Mouse (Mus musculus) liver, adult 2 months (tissue): ENCODE measurements around the gene Cpn1.

Experiments used
- CTCF ChIP-seq: fragments of 200-500 bp; IDR thresholded peaks from 2 replicates; pipeline ENCODE4 v1.5.1; 2011; ENCODE audit warnings: low read depth, low read length, control low read depth
- POLR2A ChIP-seq: fragments of 200-500 bp; IDR thresholded peaks from 2 replicates; pipeline ENCODE4 v1.6.1; 2011; ENCODE audit warnings: low read length, control low read depth; ENCODE audit not compliant: insufficient read depth; ENCODE audit errors: extremely low read depth

DNA sequence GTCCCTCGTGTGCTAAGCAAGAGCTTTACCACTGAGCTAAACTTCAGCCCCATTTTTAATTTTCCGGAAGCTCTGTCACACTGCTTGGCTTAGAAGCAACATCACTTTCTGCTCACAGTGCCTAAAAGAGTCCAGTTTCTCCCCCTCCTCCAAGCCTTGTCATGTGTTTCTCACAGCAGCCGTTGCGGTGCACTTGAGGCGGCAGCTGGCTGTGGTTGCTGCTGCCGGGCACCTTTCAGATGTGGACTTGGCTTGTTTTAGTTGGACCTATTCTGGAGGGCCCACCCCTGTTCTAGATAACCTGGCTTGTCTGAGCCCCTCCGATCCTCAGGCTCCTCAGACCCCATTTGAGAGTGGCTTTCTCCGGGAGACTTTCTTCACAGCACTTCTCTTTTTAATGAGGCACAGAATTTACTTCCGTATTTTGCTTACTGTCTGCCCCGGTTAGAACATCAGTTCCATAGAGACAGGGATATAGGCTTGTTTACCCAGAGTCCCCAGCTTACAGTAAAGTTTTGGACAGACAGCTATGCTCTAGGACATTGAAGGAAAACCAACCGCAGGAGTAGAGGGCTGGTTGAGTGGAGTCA is 20.8 kb downstream of the Cpn1 start:
- TF ChIP-seq CTCF (no peak), POLR2A (no peak)
